Mouse (Mus musculus) limb, embryonic 14.5 days (tissue): ENCODE data around the gene P2ry6. TPM values are rescaled to one million over a fixed set of nuclear protein-coding genes. Genes with fewer than 3 reads are reported as not detected.

Source experiments
- ATAC-seq: fragments of 200-750 bp; cut with Nextera tagmentation; 2 replicates; pipeline ENCODE4 v1.8.0; 2017; ENCODE audit warnings: low read depth, moderate number of reproducible peaks, moderate TSS enrichment; ENCODE audit not compliant: low FRiP score
- DNase-seq: peaks from one replicate; pipeline ENCODE4 v3.0.0-alpha.2; 2015; ENCODE audit warnings: low spot score
- H3K27ac ChIP-seq: fragments of 300-500 bp; sonication (generic); replicated peaks from 2 replicates; pipeline ENCODE4 v1.5.1; 2014; ENCODE audit warnings: low read depth, mild to moderate bottlenecking, low read length, moderate library complexity, mixed read lengths
- H3K27me3 ChIP-seq: fragments of 300-500 bp; sonication (generic); 2 replicates; pipeline ENCODE4 v1.6.1; 2014; ENCODE audit warnings: low read length, mixed read lengths; ENCODE audit not compliant: control insufficient read depth, insufficient read depth
- H3K36me3 ChIP-seq: fragments of 300-500 bp; sonication (generic); 2 replicates; pipeline ENCODE4 v1.6.1; 2014; ENCODE audit warnings: mild to moderate bottlenecking, low read length, moderate library complexity, mixed read lengths; ENCODE audit not compliant: control insufficient read depth, insufficient read depth
- H3K4me1 ChIP-seq: fragments of 300-500 bp; sonication (generic); 2 replicates; pipeline ENCODE4 v1.6.1; 2014; ENCODE audit warnings: antibody characterized with exemption, low read length, mixed read lengths; ENCODE audit not compliant: control insufficient read depth, insufficient read depth
- H3K4me2 ChIP-seq: fragments of 300-500 bp; sonication (generic); replicated peaks from 2 replicates; pipeline ENCODE4 v1.6.1; 2014; ENCODE audit warnings: low read depth, mild to moderate bottlenecking, low read length, moderate library complexity; ENCODE audit not compliant: severe bottlenecking
- H3K4me3 ChIP-seq: fragments of 300-500 bp; sonication (generic); replicated peaks from 2 replicates; pipeline ENCODE4 v1.5.1; 2014; ENCODE audit warnings: low read length
- H3K9ac ChIP-seq: fragments of 300-500 bp; sonication (generic); 2 replicates; pipeline ENCODE4 v1.6.1; 2014; ENCODE audit warnings: mild to moderate bottlenecking, low read depth, low read length, moderate library complexity; ENCODE audit not compliant: severe bottlenecking
- H3K9me3 ChIP-seq: fragments of 300-500 bp; sonication (generic); 2 replicates; pipeline ENCODE4 v1.6.1; 2016; ENCODE audit warnings: low read length; ENCODE audit not compliant: control insufficient read depth
- POLR2A ChIP-seq: fragments of 200-500 bp; IDR thresholded peaks from 2 replicates; pipeline ENCODE4 v1.8.0; 2012; ENCODE audit warnings: inconsistent platforms, mild to moderate bottlenecking, moderate library complexity, borderline replicate concordance; ENCODE audit not compliant: insufficient read depth, insufficient read length; ENCODE audit errors: extremely low read depth
- WGBS: fragments of 180-500 bp; shearing (Covaris S2); extraction: QIAGEN DNeasy Blood & Tissue Kit; methylation state at CpG from one replicate; pipeline ENCODE4 v1.1.7; 2014; 5-methylcytosine and 5-hydroxymethylcytosine counted together
- polyA plus RNA-seq, 2 experiments: library from polyadenylated mRNA; depleted of rRNA in 1 of 2; stranded (reverse) in 1 of 2; unstranded in 1 of 2; fragments of >200 nt; fragmentation: Nextera tagmentation in 1 of 2; extraction: Ambion mirVana in 1 of 2; gene quantifications; 2 replicates each; pipeline versions ENCODE4 v1.2.1 to v1.2.3; 2012 to 2014

Gene P2ry6
- polyA plus RNA-seq, 2 experiments, result 5.3 to 5.9 TPM

GRCm38 (mm10) chr7:100997215-100997614 is 22.8 kb upstream of the P2ry6 start:
- 71% methylated on average over 1 of the region's 1 CpGs for WGBS
- no peak for DNase-seq
- H3K36me3 ChIP-seq, result no peaks in the 10 kb centered on the region
- H3K4me2 ChIP-seq, result no peak overlapping the region
- no peaks in the 10 kb centered on the region for H3K27me3 ChIP-seq
- TF ChIP-seq POLR2A, result no peak
- no peak overlapping the region for H3K9ac ChIP-seq
- no peaks in the 10 kb centered on the region for H3K9me3 ChIP-seq
- H3K4me1 ChIP-seq, result no peaks in the 10 kb centered on the region
- H3K27ac ChIP-seq, result no peak overlapping the region
- no peak overlapping the region for H3K4me3 ChIP-seq
- no peak for ATAC-seq

- ATAC-seq (no peak), DNase-seq (no peak)
- Histone ChIP-seq H3K27ac (no peak overlapping the region), H3K4me2 (no peak overlapping the region), H3K27me3 (no peaks in the 10 kb centered on the region), H3K36me3 (no peaks in the 10 kb centered on the region), H3K4me3 (no peak overlapping the region), H3K9ac (no peak overlapping the region), H3K4me1 (no peaks in the 10 kb centered on the region), H3K9me3 (no peaks in the 10 kb centered on the region)
- 72% methylated on average over 3 of the region's 3 CpGs for WGBS
- TF ChIP-seq POLR2A, result no peak
Observed at GRCm38 (mm10) chr7:100995951-100996350, 21.5 kb upstream of the P2ry6 start.

GRCm38 (mm10) chr7:100995260-100995864 is 20.9 kb upstream of the P2ry6 start:
- Histone ChIP-seq H3K4me3 (no peak overlapping the region), H3K9ac (no peak overlapping the region), H3K36me3 (no peaks in the 10 kb centered on the region), H3K4me1 (no peaks in the 10 kb centered on the region), H3K27ac (no peak overlapping the region), H3K9me3 (no peaks in the 10 kb centered on the region), H3K27me3 (no peaks in the 10 kb centered on the region), H3K4me2 (no peak overlapping the region)
- 83% methylated on average over 7 of the region's 7 CpGs for WGBS
- no peak for TF ChIP-seq POLR2A
- DNase-seq (no peak), ATAC-seq (no peak)

- Histone ChIP-seq H3K9me3 (no peaks in the 10 kb centered on the region), H3K4me1 (no peaks in the 10 kb centered on the region; the same call in 1 of the 2 replicates), H3K36me3 (no peaks in the 10 kb centered on the region), H3K4me3 (no peak overlapping the region), H3K27me3 (no peaks in the 10 kb centered on the region), H3K4me2 (no peak overlapping the region), H3K9ac (no peak overlapping the region), H3K27ac (no peak overlapping the region)
- no peak for TF ChIP-seq POLR2A
- DNase-seq (no peak), ATAC-seq (no peak)
- 75% methylated on average over 4 of the region's 4 CpGs for WGBS
Observed at GRCm38 (mm10) chr7:100993166-100993565, 18.7 kb upstream of the P2ry6 start.

- Histone ChIP-seq H3K27me3 (no peaks in the 10 kb centered on the region), H3K9ac (no peak overlapping the region), H3K4me3 (no peak overlapping the region), H3K4me1 (no peaks in the 10 kb centered on the region; the same call in 1 of the 2 replicates), H3K27ac (no peak overlapping the region), H3K4me2 (no peak overlapping the region), H3K36me3 (no peaks in the 10 kb centered on the region), H3K9me3 (no peaks in the 10 kb centered on the region)
- ATAC-seq (no peak), DNase-seq (no peak)
- TF ChIP-seq POLR2A, result no peak
- WGBS, result 84% methylated on average over 3 of the region's 3 CpGs
Observed at GRCm38 (mm10) chr7:100991972-100992371, 17.5 kb upstream of the P2ry6 start.
